Mouse (Mus musculus) midbrain, embryonic 12.5 days (tissue): ENCODE results near the gene Nmb. TPM values are rescaled to one million over a fixed set of nuclear protein-coding genes. Genes with fewer than 3 reads are reported as not detected.

Experiments used
- ATAC-seq: fragments of 200-750 bp; cut with Nextera tagmentation; 2 replicates; pipeline ENCODE4 v1.8.0; 2017; ENCODE audit warnings: low read depth, moderate TSS enrichment, moderate library complexity; ENCODE audit not compliant: low FRiP score
- H3K27ac ChIP-seq: fragments of 300-500 bp; sonication (generic); replicated peaks from 2 replicates; pipeline ENCODE4 v1.5.1; 2016; ENCODE audit warnings: mild to moderate bottlenecking
- H3K27me3 ChIP-seq: fragments of 300-500 bp; sonication (generic); 2 replicates; pipeline ENCODE4 v1.6.1; 2016; ENCODE audit warnings: mild to moderate bottlenecking
- H3K36me3 ChIP-seq: fragments of 300-500 bp; sonication (generic); 2 replicates; pipeline ENCODE4 v1.6.1; 2016
- H3K4me1 ChIP-seq: fragments of 300-500 bp; sonication (generic); 2 replicates; pipeline ENCODE4 v1.6.1; 2016
- H3K4me2 ChIP-seq: fragments of 300-500 bp; sonication (generic); replicated peaks from 2 replicates; pipeline ENCODE4 v1.6.1; 2016; ENCODE audit warnings: mild to moderate bottlenecking, moderate library complexity
- H3K4me3 ChIP-seq: fragments of 300-500 bp; sonication (generic); 2 replicates; pipeline ENCODE4 v1.5.1; 2016; ENCODE audit warnings: mild to moderate bottlenecking
- H3K9ac ChIP-seq: fragments of 300-500 bp; sonication (generic); replicated peaks from 2 replicates; pipeline ENCODE4 v1.6.1; 2016; ENCODE audit warnings: mild to moderate bottlenecking, moderate library complexity
- H3K9me3 ChIP-seq: fragments of 300-500 bp; sonication (generic); 2 replicates; pipeline ENCODE4 v1.6.1; 2016; ENCODE audit warnings: mild to moderate bottlenecking
- WGBS: fragments of 180-500 bp; shearing (Covaris S2); methylation state at CpG from one replicate; pipeline ENCODE4 v1.1.7; 2016; 5-methylcytosine and 5-hydroxymethylcytosine counted together
- polyA plus RNA-seq: library from polyadenylated mRNA; unstranded; fragments of >200 nt; fragmentation: Nextera tagmentation; extraction: Ambion mirVana; gene quantifications from 2 replicates; pipeline ENCODE4 v1.2.1, GENCODE M21; 2016

Gene Nmb
- polyA plus RNA-seq, 1 experiment from 2014 or later = 5.7 TPM

GRCm38 (mm10) chr7:80868686-80869085 lies 36.2 kb downstream of the Nmb start:
- ATAC-seq = no peak
- peaks cover 8% of the 10 kb centered on the region for H3K4me1 ChIP-seq
- peaks cover 6% of the 10 kb centered on the region for H3K27me3 ChIP-seq
- H3K36me3 ChIP-seq = peaks cover 78% of the 10 kb centered on the region
- H3K9ac ChIP-seq = no peak overlapping the region
- no peaks in the 10 kb centered on the region for H3K9me3 ChIP-seq
- no peak overlapping the region for H3K4me3 ChIP-seq
- no peak overlapping the region for H3K27ac ChIP-seq
- 90% methylated on average over 2 of the region's 2 CpGs for WGBS
- H3K4me2 ChIP-seq = no peak overlapping the region

GRCm38 (mm10) chr7:80866514-80867147 lies 38.2 kb downstream of the Nmb start:
- Histone ChIP-seq H3K27me3 (no peaks in the 10 kb centered on the region), H3K9ac (0 out of 2 replicates have a peak overlapping the region, but pooled peaks have one; percentile 11), H3K4me1 (peaks cover 26% of the 10 kb centered on the region), H3K4me2 (no peak overlapping the region), H3K4me3 (no peak overlapping the region), H3K36me3 (peaks cover 71% of the 10 kb centered on the region), H3K27ac (no peak overlapping the region), H3K9me3 (no peaks in the 10 kb centered on the region)
- 83% methylated on average over 7 of the region's 7 CpGs for WGBS
- no peak for ATAC-seq

GRCm38 (mm10) chr7:80865521-80865920 lies 39.4 kb downstream of the Nmb start:
- Histone ChIP-seq H3K4me1 (peaks cover 28% of the 10 kb centered on the region), H3K27ac (no peak overlapping the region), H3K27me3 (no peaks in the 10 kb centered on the region), H3K4me2 (no peak overlapping the region), H3K4me3 (no peak overlapping the region), H3K9me3 (no peaks in the 10 kb centered on the region), H3K36me3 (peaks cover 61% of the 10 kb centered on the region), H3K9ac (no peak overlapping the region)
- 94% methylated on average over 7 of the region's 7 CpGs for WGBS
- ATAC-seq = no peak

DNA sequence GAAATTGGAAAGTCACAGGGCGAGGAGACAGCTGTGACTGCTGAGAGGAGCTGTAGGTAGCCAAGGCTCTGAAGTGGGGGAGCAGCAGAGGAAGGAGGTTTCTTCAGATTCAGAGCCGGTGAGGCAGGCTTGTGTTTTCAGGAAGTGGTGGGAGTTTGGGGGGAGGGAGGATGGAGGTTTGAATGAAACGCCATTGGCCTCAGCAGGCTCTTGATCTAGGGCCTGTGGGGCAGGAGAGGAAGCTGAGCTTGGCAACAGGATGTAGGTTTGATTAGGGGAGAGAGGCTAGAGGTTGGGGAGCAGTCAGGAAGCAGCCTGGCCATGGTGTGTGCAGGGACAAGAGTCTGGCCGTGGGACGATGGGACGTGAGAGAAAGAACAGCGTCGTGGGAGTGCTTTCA lies 40.0 kb downstream of the Nmb start:
- Histone ChIP-seq H3K9ac (no peak overlapping the region), H3K27me3 (no peaks in the 10 kb centered on the region), H3K36me3 (peaks cover 55% of the 10 kb centered on the region), H3K4me3 (no peak overlapping the region), H3K27ac (no peak overlapping the region), H3K4me2 (no peak overlapping the region), H3K9me3 (no peaks in the 10 kb centered on the region), H3K4me1 (peaks cover 28% of the 10 kb centered on the region)
- 77% methylated on average over 8 of the region's 8 CpGs for WGBS
- ATAC-seq = no peak

- no peaks in the 10 kb centered on the region for H3K27me3 ChIP-seq
- no peak overlapping the region for H3K27ac ChIP-seq
- peaks cover 28% of the 10 kb centered on the region for H3K4me1 ChIP-seq
- no peak overlapping the region for H3K4me3 ChIP-seq
- H3K36me3 ChIP-seq = peaks cover 48% of the 10 kb centered on the region
- H3K9me3 ChIP-seq = no peaks in the 10 kb centered on the region
- H3K9ac ChIP-seq = no peak overlapping the region
- 65% methylated on average over 1 of the region's 1 CpGs for WGBS
- no peak for ATAC-seq
- peak overlapping the region; percentile 82; the same call in 1 of the 2 replicates for H3K4me2 ChIP-seq
Observed at GRCm38 (mm10) chr7:80864151-80864550, 40.7 kb downstream of the Nmb start.

- 0 out of 2 replicates have a peak overlapping the region, but pooled peaks have one; percentile 25 for H3K27ac ChIP-seq
- no peaks in the 10 kb centered on the region for H3K27me3 ChIP-seq
- peaks cover 42% of the 10 kb centered on the region for H3K36me3 ChIP-seq
- H3K4me1 ChIP-seq = peaks cover 28% of the 10 kb centered on the region
- H3K4me3 ChIP-seq = peak overlapping the region; percentile 15; the same call in 1 of the 2 replicates
- H3K9ac ChIP-seq = no peak overlapping the region
- H3K4me2 ChIP-seq = peak overlapping the region; percentile 82
- no peaks in the 10 kb centered on the region for H3K9me3 ChIP-seq
- WGBS = 90% methylated on average over 5 of the region's 5 CpGs
- no peak for ATAC-seq
Observed at GRCm38 (mm10) chr7:80863520-80863919, 41.4 kb downstream of the Nmb start.

DNA sequence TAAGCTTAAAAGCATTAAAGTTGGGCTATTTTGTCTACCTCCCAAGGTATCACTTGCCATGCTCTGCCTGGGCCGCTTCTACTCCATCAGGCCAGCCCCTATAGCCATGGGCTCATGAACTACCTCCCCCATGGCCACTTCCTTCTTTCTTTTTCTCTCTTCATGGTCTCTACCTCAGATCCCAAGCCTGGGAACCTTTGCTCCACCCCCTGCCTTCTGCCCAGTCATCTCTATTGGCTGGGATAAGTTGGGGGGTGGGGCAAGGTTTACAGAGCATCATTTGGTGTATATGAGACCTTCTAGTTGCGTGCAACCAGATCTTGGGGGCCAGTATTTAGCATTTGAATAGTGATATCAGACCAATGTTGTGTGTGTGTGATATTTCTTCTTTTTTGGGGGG lies 42.4 kb downstream of the Nmb start:
- no peak overlapping the region for H3K27ac ChIP-seq
- 87% methylated on average over 2 of the region's 2 CpGs for WGBS
- peak overlapping the region; percentile 82 for H3K4me2 ChIP-seq
- H3K4me1 ChIP-seq = peaks cover 28% of the 10 kb centered on the region
- no peak for ATAC-seq
- H3K36me3 ChIP-seq = peaks cover 32% of the 10 kb centered on the region
- no peak overlapping the region for H3K9ac ChIP-seq
- H3K27me3 ChIP-seq = no peaks in the 10 kb centered on the region
- no peaks in the 10 kb centered on the region for H3K9me3 ChIP-seq
- no peak overlapping the region for H3K4me3 ChIP-seq

- Histone ChIP-seq H3K9ac (peak within 1 kb of the TSS; percentile 88), H3K9me3 (no peaks in the 10 kb centered on the region), H3K27me3 (no peaks in the 10 kb centered on the region), H3K27ac (peak within 1 kb of the TSS; percentile 95), H3K36me3 (peaks cover 27% of the 10 kb centered on the region), H3K4me1 (peaks cover 28% of the 10 kb centered on the region), H3K4me2 (peak within 1 kb of the TSS; percentile 82), H3K4me3 (peak within 1 kb of the TSS; percentile 83)
- ATAC-seq = peak; percentile 98
- WGBS = under 1% methylated on average over 40 of the region's 40 CpGs
Observed at GRCm38 (mm10) chr7:80860729-80861274, 44.1 kb downstream of the Nmb start, which contains the start of gene Zscan2. Zscan2 (plus strand) TSS chr7:80860920.

DNA sequence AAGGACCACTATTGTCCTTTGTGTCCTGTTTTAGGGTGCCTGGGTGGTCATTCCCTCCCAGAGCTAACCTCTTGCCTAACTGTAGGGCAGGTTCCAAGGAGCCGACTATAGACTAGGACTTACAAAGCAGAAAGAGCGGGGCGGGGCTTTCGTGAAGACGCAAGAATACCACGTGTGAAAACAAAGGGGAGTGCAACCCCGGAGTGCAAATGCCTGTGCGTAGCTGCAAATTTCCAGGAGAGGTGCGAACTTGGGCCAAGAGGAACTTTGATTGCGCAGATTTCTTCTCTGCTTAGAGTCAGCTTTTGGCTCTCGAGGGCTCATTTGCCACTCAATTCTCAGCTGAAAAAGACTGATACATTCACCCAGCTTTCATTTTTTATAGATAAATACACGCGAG lies 44.6 kb downstream of the Nmb start:
- peak; percentile 55; the same call in 1 of the 2 replicates for ATAC-seq
- H3K27me3 ChIP-seq = no peaks in the 10 kb centered on the region

GRCm38 (mm10) chr7:80857181-80857580 lies 47.7 kb downstream of the Nmb start:
- WGBS = 28% methylated on average over 6 of the region's 6 CpGs
- H3K27ac ChIP-seq = no peak overlapping the region

More for the DNA sequence above, 44.6 kb downstream of the Nmb start:
- Histone ChIP-seq H3K36me3 (peaks cover 21% of the 10 kb centered on the region), H3K27ac (no peak overlapping the region), H3K4me1 (peaks cover 28% of the 10 kb centered on the region), H3K9ac (peak overlapping the region; percentile 53), H3K9me3 (no peaks in the 10 kb centered on the region), H3K4me3 (peak overlapping the region; percentile 83), H3K4me2 (peak overlapping the region; percentile 82)
- 2% methylated on average over 13 of the region's 13 CpGs for WGBS

GRCm38 (mm10) chr7:80855316-80855715 lies 49.6 kb downstream of the Nmb start:
- H3K36me3 ChIP-seq = no peaks in the 10 kb centered on the region
- H3K4me2 ChIP-seq = no peak overlapping the region
- H3K27ac ChIP-seq = no peak overlapping the region
- no peaks in the 10 kb centered on the region for H3K4me1 ChIP-seq
- no peaks in the 10 kb centered on the region for H3K27me3 ChIP-seq
- no peak overlapping the region for H3K9ac ChIP-seq
- H3K4me3 ChIP-seq = no peak overlapping the region
- H3K9me3 ChIP-seq = no peaks in the 10 kb centered on the region
- no peak for ATAC-seq

More at GRCm38 (mm10) chr7:80857181-80857580, 47.7 kb downstream of the Nmb start:
- Histone ChIP-seq H3K27me3 (no peaks in the 10 kb centered on the region), H3K36me3 (no peaks in the 10 kb centered on the region), H3K9me3 (no peaks in the 10 kb centered on the region), H3K4me2 (no peak overlapping the region), H3K4me1 (peaks cover 7% of the 10 kb centered on the region), H3K9ac (no peak overlapping the region), H3K4me3 (no peak overlapping the region)
- ATAC-seq = no peak

DNA sequence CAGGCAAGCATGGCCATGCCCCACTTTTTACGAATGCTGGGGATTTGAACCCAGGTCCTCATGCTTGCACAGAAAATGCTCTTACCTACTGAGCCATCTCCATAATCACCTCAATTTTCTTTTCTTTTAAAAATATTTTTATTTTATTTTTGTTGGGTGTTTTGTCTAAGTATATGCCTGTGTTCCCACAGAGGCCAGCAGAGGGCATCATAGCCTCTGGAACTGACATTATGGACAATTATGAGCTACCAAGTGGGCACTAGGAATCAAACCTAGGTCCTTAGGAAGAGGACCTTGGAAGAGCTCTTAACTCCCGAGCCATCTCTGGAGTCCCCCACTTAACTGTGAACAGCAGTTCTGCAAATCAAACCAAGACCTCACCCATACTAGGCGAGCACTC lies 51.7 kb downstream of the Nmb start:
- Histone ChIP-seq H3K27ac (no peak overlapping the region), H3K4me1 (no peaks in the 10 kb centered on the region), H3K4me3 (no peak overlapping the region), H3K9me3 (no peaks in the 10 kb centered on the region), H3K4me2 (no peak overlapping the region), H3K36me3 (no peaks in the 10 kb centered on the region), H3K9ac (no peak overlapping the region), H3K27me3 (no peaks in the 10 kb centered on the region)
- no peak for ATAC-seq
- 97% methylated on average over 3 of the region's 3 CpGs for WGBS
